Mouse (Mus musculus): ENCODE results near the gene Slc25a10. TPM values are rescaled to one million over a fixed set of nuclear protein-coding genes. Genes with fewer than 3 reads are reported as not detected.

Slc25a10 gene
- polyA plus RNA-seq, 1 experiment from 2014 or later: 46.0 TPM

GRCm38 (mm10) chr11:120489054-120489761 lies 2.4 kb upstream of the Slc25a10 start:
- Histone ChIP-seq H3K4me1 (peaks cover 49% of the 10 kb centered on the region), H3K27ac (no peak overlapping the region), H3K4me3 (replicated peaks) (no peak overlapping the region), H3K9me3 (no peaks in the 10 kb centered on the region), H3K4me2 (no peak overlapping the region), H3K9ac (no peak overlapping the region), H3K27me3 (no peaks in the 10 kb centered on the region), H3K36me3 (replicated peaks) (peaks cover 44% of the 10 kb centered on the region)
- 64% methylated on average over 4 of the region's 4 CpGs for WGBS
- ATAC-seq (ENCODE audit: low FRiP score): 0 out of 2 replicates have a peak, but pooled peaks have one; percentile 1

- H3K9me3 ChIP-seq: no peaks in the 10 kb centered on the region
- no peak for ATAC-seq (ENCODE audit: low FRiP score)
- peak overlapping the region; percentile 81 for H3K4me2 ChIP-seq
- whole genome bisulfite sequencing: 30% methylated on average over 4 of the region's 4 CpGs
- H3K36me3 ChIP-seq (replicated peaks): peaks cover 56% of the 10 kb centered on the region
- no peaks in the 10 kb centered on the region for H3K27me3 ChIP-seq
- H3K27ac ChIP-seq: peak overlapping the region; percentile 85
- H3K9ac ChIP-seq: peak overlapping the region; percentile 90; the same call in 1 of the 2 replicates
- peaks cover 41% of the 10 kb centered on the region for H3K4me1 ChIP-seq
- 0 out of 2 replicates have a peak overlapping the region, but pooled peaks have one; percentile 91 for H3K4me3 ChIP-seq (replicated peaks)
Measured at GRCm38 (mm10) chr11:120490291-120491046, 1.2 kb upstream of the Slc25a10 start.

DNA sequence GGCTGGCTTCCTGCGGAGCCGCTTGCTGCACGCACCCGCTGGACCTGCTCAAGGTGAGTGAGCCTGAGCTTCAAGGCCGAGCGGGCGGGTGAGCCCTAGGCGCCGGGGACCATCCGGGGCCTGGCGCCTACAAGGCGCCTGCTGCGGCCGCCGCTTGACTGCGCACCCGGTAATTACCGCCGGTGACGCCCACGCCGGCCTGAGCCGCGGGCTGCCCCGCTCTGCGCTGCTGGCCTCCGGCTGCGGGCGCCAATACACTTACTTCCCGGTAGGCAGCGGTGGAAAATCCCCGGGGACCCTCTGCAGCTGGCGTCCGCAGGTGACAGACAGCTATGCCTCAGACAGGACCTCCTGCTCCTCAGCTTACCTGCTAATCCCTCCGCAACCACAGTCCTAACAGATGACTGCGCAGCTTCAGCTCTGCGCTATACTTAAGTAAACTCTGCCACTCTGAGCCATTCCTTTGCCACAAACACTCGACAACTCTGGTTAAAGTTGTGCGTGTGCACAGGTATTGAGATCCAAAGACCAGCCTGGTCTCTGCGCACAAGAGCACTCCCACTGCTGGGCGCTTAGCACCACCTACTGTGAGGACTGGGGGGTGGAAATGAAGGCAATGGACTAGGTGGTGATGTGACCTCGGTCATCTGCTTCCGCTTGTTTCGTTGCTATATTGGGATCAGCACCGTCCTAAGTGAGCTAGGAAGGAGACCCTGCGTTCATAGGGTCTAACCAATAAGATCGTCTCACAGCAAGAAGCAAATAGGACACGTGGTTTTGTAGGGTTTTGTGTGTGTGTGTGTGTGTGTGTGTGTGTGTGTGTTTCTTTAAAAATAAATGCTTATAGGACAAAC lies 611 bp downstream of the Slc25a10 start:
- peak overlapping the region; percentile 91 for H3K4me3 ChIP-seq (replicated peaks)
- peaks cover 35% of the 10 kb centered on the region for H3K4me1 ChIP-seq
- H3K27me3 ChIP-seq: no peaks in the 10 kb centered on the region
- H3K9ac ChIP-seq: peak overlapping the region; percentile 90
- no peaks in the 10 kb centered on the region for H3K9me3 ChIP-seq
- peak overlapping the region; percentile 85 for H3K27ac ChIP-seq
- H3K4me2 ChIP-seq: peak overlapping the region; percentile 81
- peaks cover 57% of the 10 kb centered on the region for H3K36me3 ChIP-seq (replicated peaks)
- under 1% methylated on average over 48 of the region's 48 CpGs for WGBS
- peak; percentile 9; the same call in 1 of the 2 replicates for ATAC-seq (ENCODE audit: low FRiP score)

GRCm38 (mm10) chr11:120492878-120493203 lies 1.2 kb downstream of the Slc25a10 start:
- WGBS: 26% methylated on average over 3 of the region's 3 CpGs

DNA sequence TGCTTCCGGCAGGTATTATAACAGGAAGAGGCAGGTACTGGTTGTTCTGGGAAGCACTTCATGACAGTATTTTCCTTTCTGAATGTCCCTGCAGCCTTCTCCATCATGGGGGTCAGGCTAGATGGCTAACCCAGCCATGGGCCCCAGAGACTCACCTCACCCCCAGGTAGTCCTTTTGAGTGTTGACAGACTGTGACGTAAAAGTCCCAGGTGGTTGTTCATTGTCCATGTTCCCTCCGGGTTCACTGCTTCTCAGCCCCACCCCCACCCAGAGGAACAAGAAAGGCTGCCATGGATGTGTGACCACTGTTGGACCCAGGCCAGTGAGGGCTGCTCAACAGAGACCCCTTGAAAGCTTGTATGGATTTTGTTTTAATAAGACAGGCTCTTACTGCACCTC lies 1.7 kb downstream of the Slc25a10 start:
- Histone ChIP-seq H3K4me3 (replicated peaks) (peak overlapping the region; percentile 91), H3K4me2 (peak overlapping the region; percentile 81), H3K9ac (peak overlapping the region; percentile 90), H3K4me1 (peaks cover 35% of the 10 kb centered on the region), H3K27ac (no peak overlapping the region), H3K9me3 (no peaks in the 10 kb centered on the region), H3K36me3 (replicated peaks) (peaks cover 57% of the 10 kb centered on the region), H3K27me3 (no peaks in the 10 kb centered on the region)
- ATAC-seq (ENCODE audit: low FRiP score): no peak
- 60% methylated on average over 3 of the region's 3 CpGs for WGBS

More at GRCm38 (mm10) chr11:120492878-120493203, 1.2 kb downstream of the Slc25a10 start:
- Histone ChIP-seq H3K4me2 (peak overlapping the region; percentile 81), H3K4me1 (peaks cover 35% of the 10 kb centered on the region), H3K36me3 (replicated peaks) (peaks cover 57% of the 10 kb centered on the region), H3K4me3 (replicated peaks) (peak overlapping the region; percentile 91), H3K9me3 (no peaks in the 10 kb centered on the region), H3K9ac (peak overlapping the region; percentile 90), H3K27me3 (no peaks in the 10 kb centered on the region), H3K27ac (0 out of 2 replicates have a peak overlapping the region, but pooled peaks have one; percentile 32)
- ATAC-seq (ENCODE audit: low FRiP score): no peak

GRCm38 (mm10) chr11:120493911-120494310 lies 2.3 kb downstream of the Slc25a10 start:
- Histone ChIP-seq H3K4me3 (replicated peaks) (no peak overlapping the region), H3K4me2 (peak overlapping the region; percentile 81), H3K4me1 (peaks cover 35% of the 10 kb centered on the region)

GRCm38 (mm10) chr11:120497436-120497835 lies 5.8 kb downstream of the Slc25a10 start:
- H3K4me3 ChIP-seq (replicated peaks): no peak overlapping the region
- H3K9ac ChIP-seq: no peak overlapping the region
- 92% methylated on average over 3 of the region's 3 CpGs for whole genome bisulfite sequencing
- H3K4me1 ChIP-seq: peaks cover 15% of the 10 kb centered on the region
- H3K27ac ChIP-seq: no peak overlapping the region
- peaks cover 54% of the 10 kb centered on the region for H3K36me3 ChIP-seq (replicated peaks)
- H3K27me3 ChIP-seq: no peaks in the 10 kb centered on the region
- ATAC-seq (ENCODE audit: low FRiP score): no peak
- H3K9me3 ChIP-seq: no peaks in the 10 kb centered on the region
- H3K4me2 ChIP-seq: no peak overlapping the region

More at GRCm38 (mm10) chr11:120493911-120494310, 2.3 kb downstream of the Slc25a10 start:
- Histone ChIP-seq H3K9me3 (no peaks in the 10 kb centered on the region), H3K36me3 (replicated peaks) (peaks cover 57% of the 10 kb centered on the region), H3K27ac (no peak overlapping the region), H3K27me3 (no peaks in the 10 kb centered on the region), H3K9ac (no peak overlapping the region)
- 88% methylated on average over 3 of the region's 3 CpGs for WGBS
- no peak for ATAC-seq (ENCODE audit: low FRiP score)

DNA sequence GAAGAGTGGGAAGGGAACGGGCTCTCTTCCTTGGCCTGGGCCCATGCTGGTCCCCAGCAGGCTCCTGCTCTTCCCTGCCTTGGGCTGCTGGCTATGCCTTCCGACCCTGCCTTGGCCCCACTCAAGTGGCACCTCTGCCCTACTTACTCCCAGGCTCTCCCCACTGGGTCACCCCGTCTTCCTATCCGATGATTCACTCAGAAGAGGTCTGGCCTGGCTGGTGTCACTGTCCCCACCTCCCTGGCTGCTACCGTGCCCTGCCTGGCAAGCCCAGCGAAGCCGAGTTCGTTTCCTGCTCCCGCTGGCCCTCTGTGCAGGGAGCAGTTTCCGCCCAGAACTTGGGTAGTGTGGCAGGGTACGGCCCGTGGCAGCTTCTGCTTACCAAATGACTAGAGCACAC lies 6.6 kb downstream of the Slc25a10 start:
- H3K4me1 ChIP-seq: peaks cover 7% of the 10 kb centered on the region
- WGBS: 90% methylated on average over 12 of the region's 12 CpGs
- H3K27me3 ChIP-seq: no peaks in the 10 kb centered on the region
- H3K4me3 ChIP-seq (replicated peaks): no peak overlapping the region
- no peak overlapping the region for H3K9ac ChIP-seq
- H3K27ac ChIP-seq: no peak overlapping the region
- no peak for ATAC-seq (ENCODE audit: low FRiP score)
- H3K9me3 ChIP-seq: no peaks in the 10 kb centered on the region
- no peak overlapping the region for H3K4me2 ChIP-seq
- H3K36me3 ChIP-seq (replicated peaks): peaks cover 54% of the 10 kb centered on the region

DNA sequence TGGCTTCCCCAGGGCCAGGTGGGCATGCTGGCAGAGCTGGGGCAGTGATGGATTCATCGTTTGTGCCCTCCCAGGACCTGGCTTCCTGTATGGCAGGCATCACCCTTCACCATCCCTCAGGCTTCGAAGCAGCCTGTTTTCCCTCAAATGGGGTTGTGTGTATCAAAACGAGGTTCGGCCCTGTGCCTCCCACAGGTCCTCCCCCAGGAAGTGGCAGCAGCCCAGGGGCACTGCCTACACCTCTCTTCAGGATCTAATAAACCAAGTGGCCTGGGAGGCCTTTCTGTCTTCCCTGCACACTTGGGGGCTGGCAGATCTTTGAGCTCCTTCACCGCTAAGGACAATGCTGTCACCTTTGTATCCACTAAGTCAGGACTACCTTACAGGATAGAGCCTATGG lies 7.3 kb downstream of the Slc25a10 start:
- 85% methylated on average over 5 of the region's 5 CpGs for whole genome bisulfite sequencing
- Histone ChIP-seq H3K36me3 (replicated peaks) (peaks cover 54% of the 10 kb centered on the region), H3K4me1 (0 out of 2 replicates have a peak, but pooled peaks cover under 1% of the 10 kb centered on the region), H3K27me3 (no peaks in the 10 kb centered on the region), H3K4me2 (no peak overlapping the region), H3K9ac (no peak overlapping the region), H3K27ac (no peak overlapping the region), H3K4me3 (replicated peaks) (no peak overlapping the region), H3K9me3 (no peaks in the 10 kb centered on the region)
- ATAC-seq (ENCODE audit: low FRiP score): no peak

DNA sequence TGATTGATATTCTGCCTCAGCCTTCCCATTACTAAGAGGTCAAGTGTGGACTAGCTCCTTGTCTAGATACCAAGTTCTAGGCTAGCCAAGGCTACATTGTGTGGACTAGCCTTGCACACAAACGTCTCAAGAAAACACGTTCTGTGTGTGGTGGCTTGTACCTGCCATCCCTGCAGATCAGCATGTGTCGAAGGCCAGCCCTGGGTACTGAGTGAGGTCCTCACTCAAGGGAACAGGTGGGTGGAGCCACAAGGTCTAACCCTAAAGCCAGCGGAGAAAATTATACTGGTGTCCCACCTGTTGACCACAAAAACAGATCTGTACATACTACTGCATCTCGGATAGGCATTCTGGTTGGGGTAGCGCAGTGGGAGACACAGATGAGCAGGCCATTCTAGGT lies 8.3 kb downstream of the Slc25a10 start:
- no peak overlapping the region for H3K4me3 ChIP-seq (replicated peaks)
- no peak overlapping the region for H3K4me2 ChIP-seq
- H3K36me3 ChIP-seq (replicated peaks): peaks cover 44% of the 10 kb centered on the region
- no peaks in the 10 kb centered on the region for H3K27me3 ChIP-seq
- H3K4me1 ChIP-seq: no peaks in the 10 kb centered on the region
- ATAC-seq (ENCODE audit: low FRiP score): no peak
- H3K9me3 ChIP-seq: no peaks in the 10 kb centered on the region
- no peak overlapping the region for H3K9ac ChIP-seq
- H3K27ac ChIP-seq: no peak overlapping the region
- 86% methylated on average over 6 of the region's 6 CpGs for WGBS

DNA sequence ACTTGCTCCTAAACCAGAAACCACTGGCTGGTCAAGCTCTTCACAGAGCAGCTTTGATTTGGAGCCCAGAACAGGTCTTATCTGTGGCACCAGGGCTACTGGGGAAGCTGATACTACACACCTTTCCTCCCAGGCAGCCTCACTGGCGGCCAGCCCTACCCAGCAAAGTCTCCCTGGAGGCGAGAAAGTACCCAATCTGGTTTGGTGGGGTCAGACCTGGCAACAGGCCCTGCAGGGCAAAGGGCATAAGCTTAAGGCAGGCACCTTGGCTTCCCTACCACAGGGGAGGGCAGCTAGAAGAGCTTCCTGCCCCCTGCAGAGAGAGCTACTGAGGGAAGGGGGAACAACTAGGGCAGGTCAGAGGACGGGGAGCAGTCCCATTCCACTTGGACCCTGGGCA lies 8.7 kb downstream of the Slc25a10 start:
- WGBS: 29% methylated on average over 3 of the region's 3 CpGs
- Histone ChIP-seq H3K36me3 (replicated peaks) (peaks cover 40% of the 10 kb centered on the region), H3K4me2 (no peak overlapping the region), H3K4me1 (no peaks in the 10 kb centered on the region), H3K9ac (no peak overlapping the region), H3K9me3 (no peaks in the 10 kb centered on the region), H3K4me3 (replicated peaks) (no peak overlapping the region), H3K27ac (no peak overlapping the region), H3K27me3 (no peaks in the 10 kb centered on the region)
- no peak for ATAC-seq (ENCODE audit: low FRiP score)

DNA sequence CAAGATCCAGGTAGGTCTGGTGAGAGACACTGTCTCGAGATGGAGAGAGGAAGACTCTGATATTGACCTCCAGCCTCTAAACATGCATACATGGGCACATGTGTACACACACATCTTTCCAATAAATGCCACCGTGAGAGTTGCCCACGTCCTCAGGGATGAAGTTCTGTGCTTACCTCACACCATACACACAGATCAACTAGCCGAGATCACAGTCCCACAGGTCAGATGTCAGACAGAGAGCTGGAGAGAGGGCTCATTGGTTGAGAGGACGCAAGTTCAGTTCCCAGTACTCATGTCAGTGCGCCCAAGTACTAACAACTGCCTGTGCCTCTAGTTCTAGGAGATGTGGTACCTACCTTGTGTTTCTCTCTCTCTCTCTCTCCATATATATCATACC lies 9.4 kb downstream of the Slc25a10 start:
- 73% methylated on average over 6 of the region's 6 CpGs for WGBS
- Histone ChIP-seq H3K4me2 (no peak overlapping the region), H3K4me1 (no peaks in the 10 kb centered on the region), H3K9ac (no peak overlapping the region), H3K36me3 (replicated peaks) (peaks cover 34% of the 10 kb centered on the region), H3K4me3 (replicated peaks) (no peak overlapping the region), H3K9me3 (no peaks in the 10 kb centered on the region), H3K27ac (no peak overlapping the region), H3K27me3 (no peaks in the 10 kb centered on the region)
- no peak for ATAC-seq (ENCODE audit: low FRiP score)

Data from forebrain, embryonic 12.5 days (tissue).